Mouse (Mus musculus) cerebellum, adult 11 months (tissue): ENCODE measurements at regions not wholly inside any gene's neighbourhood (a gene's known extent, or its start where the extent isn't known, plus 50 kb on each side); places are given as distances from the start of the nearest gene placed in this dataset.
"Not testable (repeated sequence)": the region's sequence is repeated elsewhere in the genome, so short reads cannot be mapped to it uniquely, and the experiment has no call there.

Experiments used
- DNase-seq: peaks from one replicate; pipeline ENCODE4 v3.0.0; 2022

GRCm38 (mm10) chr1:166901574-166901973 lies 99.6 kb upstream of the Fam78b start:
- DNase-seq = no peak

GRCm38 (mm10) chr1:166903417-166903816 lies 97.8 kb upstream of the Fam78b start:
- no peak for DNase-seq

GRCm38 (mm10) chr1:166908231-166908805 lies 92.9 kb upstream of the Fam78b start:
- DNase-seq = no peak

GRCm38 (mm10) chr1:166912195-166912594 lies 89.0 kb upstream of the Fam78b start:
- DNase-seq = not testable (repeated sequence)

- no peak for DNase-seq
Observed at GRCm38 (mm10) chr1:166922911-166923712, 78.1 kb upstream of the Fam78b start.

GRCm38 (mm10) chr1:166923713-166923975 lies 77.6 kb upstream of the Fam78b start:
- no peak for DNase-seq

GRCm38 (mm10) chr1:166924126-166924525 lies 77.1 kb upstream of the Fam78b start:
- no peak for DNase-seq

GRCm38 (mm10) chr1:166926078-166926477 lies 75.1 kb upstream of the Fam78b start:
- DNase-seq = no peak

GRCm38 (mm10) chr1:166939744-166940143 lies 61.5 kb upstream of the Fam78b start:
- DNase-seq = not testable (repeated sequence)

- DNase-seq = not testable (repeated sequence)
Observed at GRCm38 (mm10) chr1:166940146-166941076, 60.8 kb upstream of the Fam78b start.

- no peak for DNase-seq
Observed at GRCm38 (mm10) chr1:166942201-166942600, 59.0 kb upstream of the Fam78b start.

- DNase-seq = no peak
Observed at GRCm38 (mm10) chr1:166944540-166944939, 56.7 kb upstream of the Fam78b start.

GRCm38 (mm10) chr1:166947844-166948702 lies 53.1 kb upstream of the Fam78b start:
- no peak for DNase-seq
